Mouse (Mus musculus): Measurements from ENCODE around the gene Ccser2. TPM values are rescaled to one million over a fixed set of nuclear protein-coding genes. Genes with fewer than 3 reads are reported as not detected.
A peak's percentile ranks its signal among the peaks of the same experiment; 100 is the strongest.

Gene Ccser2
- polyA plus RNA-seq, 1 experiment from 2014 or later: 39.3 TPM

DNA sequence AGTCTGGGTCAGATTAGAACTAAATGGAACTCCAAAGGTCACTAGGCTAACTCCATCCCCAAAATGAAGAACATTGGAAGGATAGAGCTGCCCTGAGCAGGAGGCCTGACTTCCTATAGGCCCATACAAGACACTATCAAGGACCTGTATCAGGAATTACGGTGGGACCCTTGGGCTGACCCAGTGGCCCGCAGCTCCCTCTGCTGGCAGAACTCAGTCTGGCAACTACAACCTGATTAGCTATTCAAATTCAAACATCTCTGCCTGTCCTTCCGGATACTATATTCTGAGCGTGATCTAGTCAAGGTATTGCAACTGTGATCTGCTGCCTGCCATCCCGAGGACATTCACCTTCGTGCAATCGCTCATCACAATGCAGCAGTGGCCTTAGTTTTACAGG is 106.2 kb downstream of the Ccser2 start:
- WGBS: 27% methylated on average over 7 of the region's 7 CpGs
- Histone ChIP-seq H3K27me3 (ENCODE audit: insufficient read depth, low read length) (no peaks in the 10 kb centered on the region), H3K27ac (ENCODE audit: low read length) (no peak overlapping the region), H3K9ac (replicated peaks; ENCODE audit: low read length) (no peak overlapping the region), H3K36me3 (ENCODE audit: insufficient read depth, low read length) (no peaks in the 10 kb centered on the region), H3K4me3 (ENCODE audit: low read length) (no peak overlapping the region), H3K4me1 (ENCODE audit: insufficient read depth, low read length) (no peaks in the 10 kb centered on the region), H3K4me2 (replicated peaks; ENCODE audit: low read depth, low read length) (no peak overlapping the region), H3K9me3 (ENCODE audit: low read length) (no peaks in the 10 kb centered on the region)
- 0 out of 2 replicates have a peak, but pooled peaks have one; percentile 37 for ATAC-seq (ENCODE audit: low FRiP score, low TSS enrichment)

DNA sequence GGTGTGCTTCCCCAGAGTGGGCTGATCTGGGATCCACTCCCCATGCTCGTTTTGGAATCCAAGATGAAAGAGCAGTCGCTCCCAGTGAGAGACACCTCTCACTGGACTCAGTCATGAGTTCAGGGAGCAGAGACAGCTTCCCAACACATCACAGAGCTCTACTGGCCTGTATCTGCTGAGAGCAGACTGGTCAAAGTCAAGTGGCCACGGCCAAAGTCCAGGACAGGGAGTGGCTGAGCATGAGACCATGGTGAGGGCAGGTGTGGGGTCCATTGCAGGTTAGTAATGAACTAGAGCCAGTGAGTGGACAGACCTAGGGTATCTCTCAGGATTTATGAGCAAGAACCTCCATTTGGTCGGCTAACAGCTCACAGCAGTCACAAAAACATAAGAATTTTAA is 109.6 kb downstream of the Ccser2 start:
- Histone ChIP-seq H3K9ac (replicated peaks; ENCODE audit: low read length) (no peak overlapping the region), H3K4me1 (ENCODE audit: insufficient read depth, low read length) (no peaks in the 10 kb centered on the region), H3K27ac (ENCODE audit: low read length) (no peak overlapping the region), H3K4me2 (replicated peaks; ENCODE audit: low read depth, low read length) (no peak overlapping the region), H3K9me3 (ENCODE audit: low read length) (no peaks in the 10 kb centered on the region), H3K27me3 (ENCODE audit: insufficient read depth, low read length) (no peaks in the 10 kb centered on the region), H3K4me3 (ENCODE audit: low read length) (no peak overlapping the region), H3K36me3 (ENCODE audit: insufficient read depth, low read length) (no peaks in the 10 kb centered on the region)
- no peak for ATAC-seq (ENCODE audit: low FRiP score, low TSS enrichment)
- WGBS: 60% methylated on average over 4 of the region's 4 CpGs

DNA sequence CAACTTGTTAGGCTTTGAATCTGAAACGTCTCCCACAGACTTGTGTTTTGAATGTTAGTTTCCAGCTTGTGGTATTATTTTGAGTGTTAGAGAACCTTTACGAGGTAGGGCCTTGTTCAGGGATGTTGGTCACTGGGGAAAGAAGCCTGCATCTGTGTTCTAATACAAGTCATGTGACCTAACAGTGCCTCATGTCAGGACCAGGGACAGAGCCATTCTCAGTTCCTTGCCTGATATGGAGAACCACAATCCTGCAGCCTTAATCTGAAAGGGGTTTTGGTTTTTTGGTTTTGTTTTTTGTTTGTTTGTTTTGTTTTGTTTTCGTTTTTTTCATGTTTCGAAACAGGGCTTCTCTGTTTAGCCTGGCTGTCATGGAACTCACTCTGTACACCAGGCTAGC is 115.6 kb downstream of the Ccser2 start:
- Histone ChIP-seq H3K9me3 (ENCODE audit: low read length) (no peaks in the 10 kb centered on the region), H3K4me1 (ENCODE audit: insufficient read depth, low read length) (no peaks in the 10 kb centered on the region), H3K4me3 (ENCODE audit: low read length) (no peak overlapping the region), H3K9ac (replicated peaks; ENCODE audit: low read length) (no peak overlapping the region), H3K27ac (ENCODE audit: low read length) (no peak overlapping the region), H3K4me2 (replicated peaks; ENCODE audit: low read depth, low read length) (no peak overlapping the region), H3K36me3 (ENCODE audit: insufficient read depth, low read length) (no peaks in the 10 kb centered on the region), H3K27me3 (ENCODE audit: insufficient read depth, low read length) (no peaks in the 10 kb centered on the region)
- no peak for ATAC-seq (ENCODE audit: low FRiP score, low TSS enrichment)
- 64% methylated on average over 4 of the region's 4 CpGs for WGBS

GRCm38 (mm10) chr14:36848860-36849259 is 119.7 kb downstream of the Ccser2 start:
- no peak for ATAC-seq (ENCODE audit: low FRiP score, low TSS enrichment)
- WGBS: 16% methylated on average over 1 of the region's 1 CpGs
- Histone ChIP-seq H3K27ac (ENCODE audit: low read length) (no peak overlapping the region), H3K4me2 (replicated peaks; ENCODE audit: low read depth, low read length) (no peak overlapping the region), H3K4me3 (ENCODE audit: low read length) (no peak overlapping the region), H3K9ac (replicated peaks; ENCODE audit: low read length) (no peak overlapping the region), H3K9me3 (ENCODE audit: low read length) (no peaks in the 10 kb centered on the region), H3K27me3 (ENCODE audit: insufficient read depth, low read length) (no peaks in the 10 kb centered on the region), H3K4me1 (ENCODE audit: insufficient read depth, low read length) (no peaks in the 10 kb centered on the region), H3K36me3 (ENCODE audit: insufficient read depth, low read length) (no peaks in the 10 kb centered on the region)

Other genes starting within 250 kb of the Ccser2 start
- not detected in 2 replicates for gene Rgr, start 80.2 kb upstream of the Ccser2 start, polyA plus RNA-seq (2015; fragmentation: Nextera tagmentation; extraction: Ambion mirVana)
- not detected in 2 replicates for gene Lrit1, start 86.1 kb upstream of the Ccser2 start, polyA plus RNA-seq (2015; fragmentation: Nextera tagmentation; extraction: Ambion mirVana)
- not detected in 2 replicates for gene Lrit2, start 99.2 kb upstream of the Ccser2 start, polyA plus RNA-seq (2015; fragmentation: Nextera tagmentation; extraction: Ambion mirVana)
- 2.9 and 4.4 TPM in 2 replicates for gene Cdhr1, start 129.6 kb upstream of the Ccser2 start, polyA plus RNA-seq (2015; fragmentation: Nextera tagmentation; extraction: Ambion mirVana)
- gene 2610528A11Rik, start 145.2 kb upstream of the Ccser2 start, polyA plus RNA-seq (2015; fragmentation: Nextera tagmentation; extraction: Ambion mirVana): 0.26 and 0.47 TPM in 2 replicates
- 259 and 277 TPM in 2 replicates for gene Ghitm, start 166.5 kb upstream of the Ccser2 start, polyA plus RNA-seq (2015; fragmentation: Nextera tagmentation; extraction: Ambion mirVana)

Data from kidney, embryonic 16.5 days (tissue).